In genomic region chr5:112744571-112744970, GRCm38 (mm10) we compare ENCODE assay signal across 17 mouse cellular contexts.
DNase-seq lines count a peak whose midpoint lies in the region; ATAC-seq lines count a peak whose summit lies in the region.
"Had no signal": no experiment of that assay in that cellular context is flagged by ENCODE, and none has a peak within 500 bp of the region (broad histone marks: within the 10 kb centered on the region; RNA-seq: fewer than 3 reads in every experiment).

No protein-coding gene starts in this region.

- peak; percentile 26 for DNase-seq in cerebellum, adult 11 months
- peak; percentile 23 for DNase-seq in layer of hippocampus, adult 11-12 months (ENCODE audit: low spot score)
- no peak for DNase-seq in layer of hippocampus, postnatal 10 days (ENCODE audit: low spot score in 2 of 2)
- peak; percentile 81 for DNase-seq in brain, adult 2 months (ENCODE audit: low read depth, low spot score)
- peak; percentile 41 for DNase-seq in cerebellum, adult 8-10 months
- DNase-seq in lung, postnatal 36 days = no peak
- DNase-seq in gastrocnemius, postnatal 10 days = no peak
- DNase-seq: adrenal gland, adult 8-10 months; adrenal gland, postnatal 36 days; B cell, adult 2 months; gastrocnemius, postnatal 14 days; heart, adult 2 months; heart, postnatal 14 days had no signal

- no peak for ATAC-seq in cerebellum, adult (ENCODE audit: insufficient number of reproducible peaks, low FRiP score, low TSS enrichment)
- ATAC-seq: CD4-positive, CD25-positive, alpha-beta regulatory T cell, adult 4 months; forebrain, embryonic 13.5 days; intestine, embryonic 16.5 days had no signal

Comparison
In these comparisons a context has a peak if more than half of its experiments do, and no peak if none do; other contexts are left out.
1. DNase-seq: peak in cerebellum, adult 11 months (single experiment), layer of hippocampus, adult 11-12 months (single experiment), brain, adult 2 months (single experiment) and cerebellum, adult 8-10 months (single experiment); none in layer of hippocampus, postnatal 10 days (0 of 2), lung, postnatal 36 days (single experiment) and gastrocnemius, postnatal 10 days (single experiment).